Mouse (Mus musculus) cerebellum, adult 9-11 months (tissue): ENCODE results near the gene Gm3646.

Source experiments
- DNase-seq: peaks from one replicate; pipeline ENCODE4 v3.0.0; 2022

The Gm3646 gene

DNA sequence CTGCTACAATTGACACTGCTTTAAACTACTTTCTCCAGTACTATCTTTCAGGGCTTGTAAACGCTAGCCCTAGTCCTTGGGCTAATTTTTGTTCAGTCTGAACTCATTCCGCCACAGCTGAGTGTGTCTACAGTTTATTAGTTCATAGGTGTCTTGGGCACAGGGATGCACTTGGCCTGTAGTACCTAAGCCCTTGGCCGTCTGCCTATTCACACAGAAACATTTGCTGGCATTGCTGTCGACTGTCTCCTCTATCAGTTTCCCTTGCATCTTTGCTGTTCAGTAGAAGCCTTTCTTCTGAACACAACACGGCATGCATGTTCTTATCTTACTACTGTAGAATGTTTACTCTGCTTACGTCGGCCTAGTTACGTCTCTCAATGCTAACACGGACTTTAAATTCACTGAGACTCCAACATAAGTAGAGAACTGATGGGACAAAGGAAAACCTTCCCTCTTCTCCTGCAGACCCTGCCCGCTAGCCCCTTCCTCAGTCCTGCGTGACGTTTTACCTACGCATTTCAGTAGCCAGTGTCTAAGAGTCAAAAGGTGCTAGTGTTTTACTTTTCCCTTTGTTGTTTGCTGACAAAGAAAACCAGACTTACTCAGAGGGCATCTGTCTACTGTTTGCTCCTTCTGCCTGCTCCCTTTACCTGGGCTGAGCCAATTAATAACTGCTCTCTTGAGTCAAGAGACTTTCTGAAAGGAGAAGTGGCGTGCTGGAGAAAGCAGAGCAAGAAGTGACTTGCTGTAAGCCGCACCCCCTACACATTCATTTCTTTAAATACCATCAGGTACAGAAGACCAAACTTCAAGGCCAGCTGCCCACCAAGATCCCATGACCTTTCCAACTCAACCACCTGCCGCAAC, 25.8 kb downstream of the Gm3646 start:
- no peak for DNase-seq

DNA sequence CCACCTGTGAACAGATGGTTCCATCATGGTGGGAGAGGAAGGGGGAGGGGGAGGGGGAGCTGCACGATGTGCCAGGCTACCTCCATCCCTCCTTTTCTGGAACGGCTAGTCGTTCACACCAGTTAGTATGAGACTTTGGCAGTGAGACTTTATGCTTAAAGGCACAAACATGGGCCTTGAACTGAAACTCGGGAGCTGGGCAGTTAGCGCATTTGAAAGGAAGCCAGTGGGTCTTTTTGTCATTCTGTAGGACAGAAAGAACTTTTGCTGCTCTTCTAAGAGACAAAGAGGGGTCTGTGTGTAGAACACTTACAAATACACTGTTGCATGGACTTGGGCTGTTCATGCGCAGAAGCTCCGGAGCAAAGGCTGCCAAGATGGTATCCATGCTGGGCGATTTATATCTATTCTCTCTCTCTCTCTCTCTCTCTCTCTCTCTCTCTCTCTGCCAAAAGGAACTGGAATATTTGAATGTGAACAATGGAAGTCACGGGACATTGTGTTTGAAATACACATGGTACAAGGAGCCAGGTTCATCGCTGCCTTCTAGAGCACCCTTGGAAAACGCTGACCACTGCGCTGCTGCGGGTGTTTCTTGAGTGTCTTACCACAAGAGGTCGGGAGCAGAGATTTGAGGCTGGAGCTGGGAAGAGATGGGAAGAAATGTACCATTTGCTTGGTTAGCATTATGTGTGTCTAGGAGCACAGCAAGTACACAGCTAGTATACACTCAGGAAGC, 31.0 kb downstream of the Gm3646 start:
- DNase-seq = peak; percentile 22

DNA sequence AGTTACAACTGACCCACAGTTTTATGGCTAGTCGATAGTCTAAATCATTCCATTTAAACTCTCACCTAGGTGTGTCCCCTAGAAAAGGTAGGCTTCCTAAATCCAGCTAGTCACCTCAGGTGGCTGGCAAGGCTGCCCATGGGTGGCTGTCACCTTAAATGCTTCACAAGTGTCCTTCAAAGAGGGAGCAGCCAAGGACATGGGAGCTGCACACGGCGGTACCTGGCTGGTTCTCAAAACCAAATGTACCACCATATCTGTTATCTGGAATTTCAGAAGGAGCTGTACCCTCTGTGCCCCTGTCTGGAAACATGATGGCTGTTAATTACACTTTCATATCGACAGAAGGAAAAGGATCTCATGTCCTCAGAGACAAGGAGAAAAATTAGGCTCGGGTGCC, 31.6 kb downstream of the Gm3646 start:
- peak; percentile 16 for DNase-seq

DNA sequence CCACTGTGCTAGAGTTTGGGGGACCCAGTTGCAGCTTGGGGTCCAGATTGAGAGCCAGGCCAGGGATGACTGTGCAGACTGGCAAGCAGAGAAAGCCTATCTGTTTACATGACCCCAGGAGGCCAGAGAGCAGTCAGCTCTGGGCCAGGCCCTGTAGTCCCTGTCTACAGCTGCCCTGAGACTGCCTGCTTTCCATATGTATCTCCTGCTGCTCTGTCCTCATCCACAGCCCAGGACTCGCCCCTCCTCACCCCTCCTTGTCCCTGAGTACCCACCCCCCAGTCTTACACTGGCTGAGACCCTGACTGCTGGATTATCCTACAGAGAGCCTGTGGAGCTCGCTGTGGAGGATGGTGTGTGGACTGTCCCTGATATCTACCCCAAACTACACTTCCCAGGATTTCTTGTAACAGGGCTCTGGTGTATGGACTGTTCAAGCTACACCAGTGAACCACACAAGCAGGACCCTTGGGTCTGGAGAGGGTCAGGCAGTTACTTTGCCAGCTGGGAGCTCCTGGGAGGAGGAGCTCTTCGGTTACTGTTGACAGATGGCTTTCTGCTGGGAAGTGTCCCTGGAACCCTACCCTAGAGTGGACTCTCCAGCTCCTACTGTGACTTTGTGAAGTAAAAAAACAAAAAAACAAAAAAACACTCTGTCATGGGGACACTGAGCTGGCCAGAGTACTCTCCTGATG, 32.6 kb downstream of the Gm3646 start:
- DNase-seq = peak; percentile 53

DNA sequence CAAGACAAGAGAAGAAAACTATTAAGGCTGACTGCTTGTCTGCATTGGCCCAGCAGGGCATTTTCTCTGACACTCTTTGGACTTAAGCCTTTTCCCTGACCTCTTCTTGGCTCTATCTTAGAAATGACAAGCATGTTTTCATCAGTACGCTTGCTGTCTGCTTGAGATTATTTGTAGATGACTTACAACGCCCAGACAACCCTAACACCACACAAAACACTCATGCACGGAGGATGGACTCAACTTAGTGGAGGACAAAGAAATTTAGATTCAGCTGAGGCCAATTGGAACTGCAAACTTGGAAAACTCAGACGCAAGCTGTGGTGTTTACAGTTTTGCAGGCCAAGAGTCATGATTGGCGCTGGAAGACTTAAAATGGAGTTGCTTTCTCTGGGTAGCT, 34.7 kb downstream of the Gm3646 start:
- DNase-seq = no peak

DNA sequence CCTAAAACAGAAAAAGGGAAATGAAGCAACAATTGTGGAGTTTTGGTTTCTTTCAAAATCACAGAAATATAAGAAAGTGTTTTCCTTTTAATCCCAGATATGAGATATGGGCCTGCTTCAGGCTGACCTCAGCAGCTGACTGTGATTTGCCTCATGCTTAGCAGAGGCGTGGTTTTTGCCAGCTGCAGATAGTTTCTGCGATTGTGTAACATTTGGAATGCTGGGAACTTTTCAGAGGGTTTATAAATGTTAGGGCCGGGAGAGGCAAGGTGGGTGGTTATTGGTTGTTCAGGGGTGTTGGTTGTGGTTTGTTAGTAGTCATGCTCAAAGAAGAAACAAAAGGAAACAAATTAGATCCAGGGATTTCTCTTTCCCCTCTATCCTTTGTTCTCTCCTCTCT, 37.1 kb downstream of the Gm3646 start:
- DNase-seq = no peak

DNA sequence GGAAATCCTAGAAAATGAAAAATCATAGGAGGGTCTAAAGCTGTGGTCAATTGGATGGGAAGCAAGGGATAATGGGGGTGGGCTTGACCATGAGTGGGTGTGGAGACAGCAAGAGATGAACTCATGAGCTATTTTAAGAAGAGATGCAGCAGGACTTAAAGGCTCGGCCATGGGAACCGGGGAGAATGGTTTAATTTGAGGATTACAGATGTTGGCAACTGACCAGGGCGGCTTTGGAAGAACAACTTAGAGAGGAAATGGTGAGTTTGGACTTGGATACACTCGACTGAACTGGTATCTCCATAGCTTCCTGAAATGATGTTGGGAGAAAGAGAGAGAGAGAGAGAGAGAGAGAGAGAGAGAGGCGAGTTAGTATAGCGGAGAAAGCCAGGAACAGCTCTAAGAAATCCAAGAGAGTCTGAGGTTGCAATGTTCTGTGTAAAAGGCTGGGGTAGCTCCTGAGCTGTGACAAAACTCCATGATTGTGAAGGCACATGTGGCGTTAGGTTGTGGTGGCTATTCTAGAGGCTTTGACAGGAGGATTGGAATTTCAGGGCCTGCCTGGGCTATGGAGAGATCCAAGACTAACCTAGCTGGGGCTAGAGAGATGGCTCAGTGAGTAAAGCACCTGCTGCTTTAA, 39.2 kb downstream of the Gm3646 start:
- no peak for DNase-seq

DNA sequence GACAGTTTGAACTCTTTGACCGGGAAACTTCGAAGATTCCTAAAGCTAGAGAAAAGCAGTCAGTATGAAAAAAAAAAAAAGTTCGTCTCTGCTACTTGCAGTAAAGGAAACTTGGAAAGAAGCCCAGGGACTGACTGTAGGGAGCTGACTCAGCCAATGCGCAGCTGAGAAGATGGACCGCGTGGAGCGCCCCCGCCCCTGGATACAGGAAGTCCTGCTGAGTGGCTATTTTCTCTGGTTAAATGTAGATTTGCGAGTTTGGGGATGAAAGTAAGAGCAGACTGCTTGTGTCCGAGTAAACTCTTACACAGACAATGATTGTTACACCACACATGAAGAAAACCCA, 43.1 kb downstream of the Gm3646 start:
- peak; percentile 55 for DNase-seq

DNA sequence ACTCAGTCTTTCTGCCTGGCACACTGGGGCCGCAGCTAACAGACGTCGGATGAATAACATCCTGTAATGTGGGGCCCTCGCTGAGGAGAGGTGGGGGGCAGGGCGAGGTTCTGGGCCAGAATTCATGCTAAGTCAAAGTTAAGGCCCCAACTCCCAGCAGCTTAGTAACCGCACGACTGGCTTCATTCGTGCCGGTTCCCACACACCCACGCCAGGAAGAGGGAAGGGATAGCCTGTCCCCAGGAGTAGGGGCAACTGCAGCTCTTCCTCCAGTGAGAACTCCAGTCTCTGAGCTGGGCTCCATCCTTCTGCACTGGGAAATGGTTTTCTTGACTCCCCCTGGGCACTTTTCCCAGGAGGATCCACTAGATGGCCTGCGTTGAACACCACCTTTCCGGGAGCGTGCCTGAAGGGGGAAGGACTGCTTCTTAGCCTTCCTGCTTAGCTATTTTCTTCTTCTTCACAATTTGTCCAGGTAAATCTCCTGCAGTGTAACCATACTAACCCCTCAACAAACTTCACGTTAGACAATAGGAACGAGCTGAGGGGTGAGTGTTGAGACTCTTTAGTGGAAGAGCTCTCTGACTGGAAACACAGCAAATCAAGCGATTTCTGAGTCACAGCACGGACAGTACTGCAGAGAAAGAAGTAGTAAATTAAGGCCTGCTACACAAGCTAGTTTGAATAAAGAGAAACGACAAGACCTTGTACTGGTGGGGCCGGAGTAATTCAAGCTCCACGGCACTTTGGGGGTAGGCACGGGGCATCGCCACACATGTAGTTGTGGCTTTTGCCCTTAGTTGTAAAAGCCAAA, 43.7 kb downstream of the Gm3646 start:
- peak; percentile 77 for DNase-seq

DNA sequence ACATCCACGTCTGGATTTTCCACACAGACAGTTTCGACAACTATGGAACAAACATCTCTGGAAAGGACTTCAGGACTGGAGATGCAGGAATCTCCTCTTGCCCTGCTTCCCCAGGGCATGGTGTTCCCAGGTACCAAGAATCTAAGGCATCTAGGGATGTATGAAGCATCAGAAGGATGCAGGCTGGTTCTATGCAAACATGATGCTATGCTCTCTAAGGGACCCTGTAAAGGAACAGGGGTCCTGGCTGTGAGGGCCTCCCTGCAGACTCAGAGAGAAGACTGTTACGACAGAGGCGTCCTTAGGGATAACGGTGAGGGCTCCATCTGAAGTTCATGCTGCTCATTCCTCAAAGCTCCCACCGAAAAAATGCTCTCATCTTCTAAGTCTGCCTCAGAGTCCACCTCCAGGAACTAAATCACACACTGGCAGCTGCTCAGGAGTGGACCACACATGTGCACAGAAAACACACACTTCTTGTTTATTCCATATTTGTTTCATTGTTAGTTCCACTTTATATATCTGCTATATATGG, 44.9 kb downstream of the Gm3646 start:
- DNase-seq = no peak

DNA sequence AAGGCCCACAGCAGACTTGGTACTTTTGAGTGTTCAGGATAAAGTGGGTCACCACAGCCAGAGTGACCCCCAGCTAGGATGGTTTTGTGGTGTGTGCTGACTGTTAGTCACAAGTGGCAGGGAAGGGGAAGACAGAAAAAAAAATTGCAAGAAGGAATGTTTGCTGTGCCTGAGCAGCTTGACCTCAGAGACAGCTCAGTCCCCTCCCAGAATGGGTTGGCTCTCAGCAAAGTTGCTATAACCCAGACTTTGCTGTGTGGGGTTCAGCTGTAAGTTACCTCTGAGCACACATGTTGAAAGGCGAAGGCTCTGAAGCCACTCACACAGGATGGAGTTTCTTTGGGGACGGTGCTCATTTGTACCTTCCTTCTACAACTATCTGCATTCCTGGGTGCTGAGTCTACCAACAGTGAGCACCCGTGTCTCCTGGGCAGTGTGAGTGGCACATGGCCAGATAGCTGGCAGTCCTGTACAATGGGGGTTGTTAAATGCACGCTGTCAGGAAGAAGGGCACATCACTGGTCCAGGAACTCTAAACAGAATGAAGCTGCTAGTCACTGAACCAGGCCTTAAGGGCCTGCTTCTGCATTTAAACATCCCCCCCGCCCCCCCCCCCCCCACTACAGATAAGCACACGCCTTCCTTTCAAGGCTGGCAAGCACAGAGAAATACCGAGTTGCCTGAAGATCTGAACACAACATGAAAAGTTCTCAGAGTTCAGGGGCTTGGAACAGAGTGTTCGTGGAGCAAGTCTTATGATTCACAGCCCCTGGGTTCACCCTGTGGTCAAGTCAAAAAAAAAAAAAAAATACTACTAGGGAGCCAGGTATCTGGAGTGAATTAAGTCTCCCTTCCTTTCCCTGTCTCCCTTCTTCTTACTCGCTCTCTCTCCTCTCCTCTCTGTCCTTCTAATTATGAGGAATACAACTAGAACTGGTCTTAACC, 45.6 kb downstream of the Gm3646 start:
- no peak for DNase-seq

DNA sequence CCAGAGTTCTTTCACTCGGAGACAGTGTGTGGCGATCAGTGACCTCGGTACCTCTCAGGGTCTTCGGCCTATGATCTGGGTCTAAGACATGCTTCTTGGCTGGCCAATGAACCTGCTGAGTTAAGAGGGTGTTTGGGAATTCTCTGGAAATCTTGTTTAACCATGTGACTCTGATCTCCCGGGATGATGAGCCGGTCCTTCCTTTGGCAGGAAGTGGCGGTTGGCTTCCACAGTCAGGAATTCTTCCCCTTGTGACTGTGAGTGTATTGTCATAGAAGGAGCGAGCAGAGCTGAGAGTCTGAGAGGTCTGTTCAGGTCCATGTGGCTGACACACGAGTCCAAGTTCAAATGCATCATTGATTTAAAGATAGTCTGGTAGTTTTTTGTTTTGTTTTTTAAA, 46.9 kb downstream of the Gm3646 start:
- DNase-seq = no peak

DNA sequence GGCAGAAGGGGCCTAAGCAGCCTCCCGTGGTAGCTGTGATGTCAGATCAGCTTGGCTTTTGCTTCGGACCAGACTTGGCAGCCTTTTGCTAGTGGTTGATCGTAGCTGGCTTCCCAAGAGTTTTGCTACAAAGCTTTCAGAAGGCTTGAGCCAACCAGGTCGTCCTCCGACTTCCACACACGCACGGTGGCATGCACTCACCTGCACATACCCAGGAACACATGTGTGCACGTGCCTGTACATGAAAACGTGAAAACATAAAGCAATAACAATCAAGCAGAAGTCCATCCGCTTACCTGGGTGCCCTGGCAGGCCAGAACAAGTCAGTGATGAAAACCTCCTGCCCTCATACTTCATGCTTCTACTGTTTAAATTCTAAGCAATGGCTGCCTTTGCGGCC, 48.2 kb downstream of the Gm3646 start:
- no peak for DNase-seq

DNA sequence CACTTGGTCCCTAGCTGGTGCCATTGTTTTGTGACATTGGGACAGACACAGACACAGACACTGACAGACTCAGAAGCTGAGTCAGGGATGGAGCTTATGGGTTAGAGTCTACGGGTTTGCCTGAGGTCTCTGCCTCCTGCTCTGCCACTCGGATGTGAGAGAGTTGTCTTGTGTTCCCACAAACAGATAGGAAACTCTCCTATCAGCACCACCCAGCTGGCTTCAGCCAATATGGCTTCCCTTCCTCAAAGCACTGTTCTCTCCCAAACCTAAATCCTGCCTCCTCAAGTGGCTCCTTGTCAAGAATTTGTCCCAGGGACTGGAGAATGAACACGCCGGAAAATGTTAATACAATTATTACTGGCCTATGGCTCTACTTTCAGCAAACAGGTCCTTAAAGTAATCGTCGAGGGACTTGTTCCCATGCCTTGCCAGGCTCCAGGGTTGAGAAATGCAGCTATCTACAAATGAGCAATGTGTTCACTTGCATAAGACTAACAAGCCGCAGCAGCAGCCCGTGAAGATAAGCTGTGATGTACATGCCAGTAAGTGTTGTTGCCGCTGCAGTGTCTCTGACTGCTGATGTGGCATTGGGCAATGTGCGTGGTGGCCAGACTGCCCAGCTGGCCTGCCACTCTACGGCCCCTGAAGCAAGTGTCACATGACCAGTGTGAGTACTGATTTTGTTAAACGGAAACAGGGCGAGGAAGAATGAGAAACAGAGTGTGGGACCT, 50.7 kb downstream of the Gm3646 start:
- DNase-seq = no peak
